Mouse (Mus musculus) megakaryocyte, adult 5-6 weeks (primary cell): ENCODE measurements around the gene Ttc38. TPM values are rescaled to one million over a fixed set of nuclear protein-coding genes. Genes with fewer than 3 reads are reported as not detected.

ENCODE experiments used
- ATAC-seq: 2 replicates; pipeline ENCODE4 v1.8.0; 2016; ENCODE audit warnings: mild to moderate bottlenecking, inconsistent platforms; ENCODE audit not compliant: poor library complexity, severe bottlenecking
- total RNA-seq, 2 experiments: library from RNA; stranded (forward) in 1 of 2; stranded (reverse) in 1 of 2; fragments of 153-499, 151-499 nt in 1 of 2; fragments of 221-1000, 200-1000 nt in 1 of 2; gene quantifications; 2 replicates each; pipeline versions ENCODE4 v1.2.3 to v1.2.4; 2015 to 2017

The Ttc38 gene
- total RNA-seq, 2 experiments from 2014 or later: 2.8 to 10.7 TPM

DNA sequence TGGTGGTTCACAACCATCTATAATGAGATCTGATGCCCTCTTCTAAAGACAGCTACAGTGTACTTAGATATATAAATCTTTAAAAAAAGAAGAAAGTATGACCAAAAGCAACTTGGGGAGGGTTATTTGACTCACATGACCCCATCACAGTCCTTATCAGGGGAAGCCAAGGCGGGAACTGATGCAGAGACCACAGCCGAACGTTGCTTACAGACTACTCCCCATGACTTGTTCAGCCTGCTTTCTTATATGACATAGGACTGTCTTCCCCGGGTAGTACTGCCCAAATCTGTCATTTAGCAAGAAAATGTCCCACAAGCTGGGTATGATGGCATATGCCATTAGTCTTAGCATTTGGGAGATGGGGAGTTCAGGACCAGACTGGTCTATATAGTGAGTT is 57.1 kb downstream of the Ttc38 start:
- no peak for ATAC-seq

DNA sequence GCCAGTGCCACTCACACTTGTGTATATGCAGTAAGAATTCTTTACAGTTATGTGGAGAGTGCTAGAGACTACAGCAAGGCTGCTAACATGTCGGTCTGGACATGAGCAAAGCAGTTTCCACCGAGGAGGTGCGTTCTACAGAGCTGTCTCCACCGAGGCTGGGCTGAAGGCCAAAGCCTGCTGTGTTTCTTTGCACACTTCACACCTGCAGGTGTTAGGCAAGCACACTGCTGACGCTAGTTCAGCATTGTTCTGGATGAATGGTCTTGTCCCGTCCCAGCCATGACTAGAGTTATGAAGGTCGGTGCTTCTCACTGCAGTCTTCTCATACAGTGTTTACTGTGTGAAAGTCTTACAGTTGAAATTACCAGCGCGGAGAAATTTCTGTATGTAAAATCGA is 59.9 kb downstream of the Ttc38 start:
- no peak for ATAC-seq

DNA sequence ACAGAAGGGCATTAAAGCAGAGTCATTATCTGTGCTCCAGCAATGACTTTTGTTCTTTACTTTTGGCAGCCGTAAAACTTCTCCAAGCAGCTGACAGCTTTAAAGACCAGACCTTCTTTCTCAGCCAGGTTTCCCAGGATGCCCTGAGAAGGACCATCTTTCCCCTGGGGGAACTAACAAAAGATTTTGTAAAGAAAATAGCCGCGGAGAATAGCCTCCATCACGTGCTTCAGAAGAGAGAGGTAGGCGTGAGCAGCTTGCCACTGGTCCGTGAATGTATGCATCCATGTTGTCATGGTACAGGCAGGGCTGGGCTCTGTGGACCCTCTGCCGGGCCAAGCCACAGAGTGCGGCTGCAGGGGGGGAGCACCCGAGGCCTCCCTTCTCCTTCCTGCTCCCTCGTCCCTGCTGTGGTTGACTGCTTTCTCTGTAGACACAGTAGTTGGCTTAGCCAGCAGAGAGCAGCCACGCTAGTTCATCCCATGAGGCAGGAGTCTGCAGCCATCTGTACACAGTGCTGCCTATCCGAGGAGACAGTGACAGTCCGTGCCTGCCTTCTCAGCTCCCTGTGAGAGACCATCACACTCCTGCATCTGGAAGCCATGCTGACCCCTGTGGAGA is 60.5 kb downstream of the Ttc38 start:
- no peak for ATAC-seq

DNA sequence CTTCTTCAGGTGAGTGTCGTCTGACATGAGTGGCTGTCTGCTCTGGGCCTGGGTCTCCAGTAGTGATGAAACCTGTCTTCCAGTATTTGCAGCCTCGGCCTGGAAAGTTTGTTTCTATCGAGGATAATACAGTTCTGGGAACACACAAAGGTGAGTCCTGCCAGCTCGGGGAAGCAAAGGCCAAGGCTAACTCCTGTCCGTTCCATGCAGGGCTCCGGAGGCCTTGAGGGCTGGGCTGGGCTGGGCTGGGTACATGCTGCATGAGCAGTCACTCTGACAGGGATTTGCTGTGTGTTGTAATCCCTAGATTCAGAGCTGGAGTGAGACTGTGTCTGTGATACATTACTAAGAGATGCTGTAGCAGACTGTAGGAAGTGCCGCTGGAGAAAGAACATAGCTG is 61.8 kb downstream of the Ttc38 start:
- no peak for ATAC-seq

DNA sequence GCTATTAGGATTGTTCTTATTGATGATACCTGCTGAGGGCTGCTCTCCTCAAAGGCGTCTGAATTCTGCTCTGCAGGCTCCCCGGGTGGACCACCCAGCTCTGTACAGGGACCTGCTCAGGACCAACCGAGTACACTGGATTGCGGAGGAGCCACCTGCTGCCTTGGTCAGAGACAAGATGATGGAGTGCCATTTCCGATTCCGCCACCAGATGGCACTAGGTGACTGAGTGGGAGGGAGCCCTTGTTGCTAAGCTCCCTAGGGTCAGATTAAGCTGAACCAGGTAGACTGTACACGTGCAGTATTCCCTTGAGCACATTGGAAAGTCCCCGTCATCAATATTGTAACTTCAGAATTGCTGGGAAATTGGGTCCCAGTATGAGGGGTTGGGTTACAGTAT is 64.2 kb downstream of the Ttc38 start:
- peak; percentile 77 for ATAC-seq

DNA sequence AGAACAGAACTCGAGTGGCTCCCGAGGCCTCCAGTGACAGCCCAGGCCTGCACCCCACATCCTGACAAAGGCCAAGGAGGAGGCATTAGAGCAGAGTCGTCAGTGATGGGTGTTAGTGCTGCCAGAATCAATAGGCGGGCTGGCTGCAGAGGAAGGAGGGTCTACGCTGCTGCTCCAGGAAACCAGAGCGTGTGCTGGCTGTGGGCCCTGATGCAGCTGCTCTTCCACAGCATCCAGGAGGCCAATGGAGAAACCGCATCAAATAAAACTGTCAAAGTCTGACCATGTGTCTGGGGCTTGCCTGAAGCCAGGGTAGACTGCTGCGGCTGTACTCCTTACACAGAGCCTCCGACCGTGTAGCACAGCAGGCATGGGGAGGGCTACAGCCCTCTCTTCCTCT is 65.0 kb downstream of the Ttc38 start:
- no peak for ATAC-seq

DNA sequence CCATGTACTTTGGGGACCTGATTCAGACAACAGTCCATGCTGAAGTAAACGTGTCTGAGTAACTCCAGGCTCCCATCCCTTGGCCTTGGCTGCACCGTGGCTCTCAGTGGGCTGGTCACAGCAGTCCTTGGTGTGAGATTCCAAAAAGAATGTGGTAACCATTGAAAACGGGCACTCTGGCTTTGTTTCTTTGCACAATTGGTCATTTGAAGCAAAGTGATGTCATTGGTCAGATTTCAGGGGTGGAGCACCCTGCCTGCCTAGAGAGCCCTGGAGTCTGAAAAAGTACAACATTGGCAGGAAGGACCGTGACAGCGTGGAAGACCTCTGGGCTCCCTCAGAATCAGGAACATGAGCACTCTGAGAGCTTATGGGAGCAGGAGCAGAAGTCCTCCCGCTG is 67.3 kb downstream of the Ttc38 start:
- ATAC-seq: no peak

DNA sequence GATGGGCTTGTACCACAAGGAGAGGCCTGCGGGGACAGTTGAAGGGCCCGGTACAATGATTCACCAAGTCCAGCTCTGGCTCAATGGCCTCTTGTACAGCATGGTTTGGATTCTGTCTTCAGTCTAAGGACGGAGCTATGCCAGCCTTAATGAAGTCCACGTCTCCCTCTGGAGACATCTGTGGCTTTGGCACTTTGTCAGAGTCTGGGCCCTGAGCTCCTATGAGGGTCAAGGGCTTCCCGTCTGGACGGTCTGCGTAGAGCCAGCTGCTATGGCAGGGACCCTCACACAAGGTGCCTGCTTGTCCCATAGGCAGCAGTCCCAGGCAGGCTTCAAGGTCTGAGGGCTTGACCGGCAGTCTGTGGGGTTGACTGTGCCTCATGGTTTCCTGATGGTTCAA is 68.2 kb downstream of the Ttc38 start:
- no peak for ATAC-seq

DNA sequence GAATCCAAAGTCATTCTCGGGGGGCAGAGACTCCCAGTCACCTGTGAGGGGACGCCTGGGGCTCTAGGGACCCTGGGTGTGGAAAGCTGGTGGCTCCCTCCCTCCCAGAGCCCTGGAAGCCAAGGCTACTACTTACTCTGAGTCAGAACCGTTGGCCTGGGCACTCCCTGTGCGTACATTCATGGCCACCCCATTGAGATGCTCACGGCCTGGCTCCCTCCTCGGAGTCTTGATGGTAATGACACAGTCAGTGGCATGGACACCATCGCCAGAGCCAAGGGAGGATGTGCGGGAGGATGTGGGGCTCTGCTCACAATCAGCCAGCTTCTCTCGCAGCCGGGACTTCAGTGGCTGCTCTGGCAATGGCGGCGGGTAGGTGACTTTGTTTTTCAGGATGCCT is 68.7 kb downstream of the Ttc38 start:
- no peak for ATAC-seq

DNA sequence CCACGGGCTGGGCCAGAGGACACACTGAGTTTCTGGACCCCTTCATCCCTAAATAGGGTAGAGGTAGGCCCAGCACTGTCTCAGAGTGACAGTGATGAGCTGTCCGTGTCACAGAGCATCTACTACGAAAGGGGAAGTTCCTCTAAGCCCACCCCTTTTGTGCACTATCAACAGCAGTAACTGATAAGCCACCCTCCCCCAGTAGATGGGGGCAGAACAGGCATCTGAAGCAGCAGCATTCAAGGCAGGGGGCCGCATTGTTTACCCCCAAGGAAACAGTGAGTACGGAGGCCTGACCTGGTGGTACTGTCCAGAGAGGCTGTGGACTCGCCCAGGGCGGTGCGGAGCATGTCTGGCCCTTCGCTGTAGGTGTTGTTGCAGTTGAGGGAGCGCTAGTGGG is 70.4 kb downstream of the Ttc38 start:
- peak; percentile 66 for ATAC-seq

DNA sequence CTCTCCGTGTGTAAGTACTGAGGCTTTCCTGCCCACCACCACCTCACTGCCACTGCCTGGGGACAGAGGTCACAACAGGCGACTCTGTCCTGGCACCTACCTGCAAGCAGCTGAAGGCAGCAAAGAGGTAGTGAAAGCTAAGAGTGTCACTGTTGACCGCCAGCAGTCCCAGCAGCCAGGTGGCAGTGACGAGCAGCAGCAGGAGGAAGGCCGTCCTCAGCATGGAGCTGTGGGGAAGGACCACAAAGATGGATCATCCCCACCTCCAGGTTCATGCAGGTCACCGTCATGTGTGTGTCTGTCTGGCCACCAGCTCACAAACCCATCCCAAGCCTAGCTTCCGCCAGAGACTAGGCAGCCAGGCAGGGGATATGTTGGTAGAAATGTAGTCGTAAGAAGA is 71.7 kb downstream of the Ttc38 start:
- ATAC-seq: no peak

Other genes with a start within 250 kb of the Ttc38 start
- not detected in 2 replicates for gene Wnt7b, start 249.8 kb upstream of the Ttc38 start, total RNA-seq (2015)
- gene Wnt7b, start 249.8 kb upstream of the Ttc38 start, total RNA-seq (2017): not detected in 2 replicates
- not detected in 2 replicates for gene Ppara, start 97.3 kb upstream of the Ttc38 start, total RNA-seq (2015)
- not detected in 2 replicates for gene Ppara, start 97.3 kb upstream of the Ttc38 start, total RNA-seq (2017)
- gene Cdpf1, start 20.6 kb upstream of the Ttc38 start, total RNA-seq (2015): 8.3 and 13.0 TPM in 2 replicates
- gene Cdpf1, start 20.6 kb upstream of the Ttc38 start, total RNA-seq (2017): 7.7 and 14.5 TPM in 2 replicates
- not detected in 2 replicates for gene Pkdrej, start 10.6 kb upstream of the Ttc38 start, total RNA-seq (2015)
- gene Pkdrej, start 10.6 kb upstream of the Ttc38 start, total RNA-seq (2017): not detected in 2 replicates
- gene Gtse1, start 27.4 kb downstream of the Ttc38 start, total RNA-seq (2015): 12.2 and 16.1 TPM in 2 replicates
- 20.0 and 20.7 TPM in 2 replicates for gene Gtse1, start 27.4 kb downstream of the Ttc38 start, total RNA-seq (2017)
- 9.0 and 9.3 TPM in 2 replicates for gene Trmu, start 47.0 kb downstream of the Ttc38 start, total RNA-seq (2015)
- 8.8 and 20.9 TPM in 2 replicates for gene Trmu, start 47.0 kb downstream of the Ttc38 start, total RNA-seq (2017)
- 1.0 and 1.2 TPM in 2 replicates for gene Celsr1, start 201.5 kb downstream of the Ttc38 start, total RNA-seq (2015)
- 1.2 and 4.4 TPM in 2 replicates for gene Celsr1, start 201.5 kb downstream of the Ttc38 start, total RNA-seq (2017)
- 11.5 and 13.1 TPM in 2 replicates for gene Gramd4, start 225.4 kb downstream of the Ttc38 start, total RNA-seq (2015)
- 36.8 and 46.0 TPM in 2 replicates for gene Gramd4, start 225.4 kb downstream of the Ttc38 start, total RNA-seq (2017)